Mouse (Mus musculus) small intestine, adult 2 months (tissue): ENCODE results near the gene Ankrd27. TPM values are rescaled to one million over a fixed set of nuclear protein-coding genes. Genes with fewer than 3 reads are reported as not detected.
"Not testable (repeated sequence)": the region's sequence is repeated elsewhere in the genome, so short reads cannot be mapped to it uniquely, and the experiment has no call there.

Experiments
- H3K27ac ChIP-seq: fragments of 200-500 bp; 2 replicates; pipeline ENCODE4 v1.5.1; 2012; ENCODE audit warnings: low read depth, low read length, control low read depth, inconsistent platforms; ENCODE audit not compliant: insufficient read depth
- H3K27me3 ChIP-seq: fragments of 200-500 bp; 2 replicates; pipeline ENCODE4 v1.6.1; 2012; ENCODE audit warnings: mild to moderate bottlenecking, moderate library complexity, low read length, inconsistent platforms; ENCODE audit not compliant: control insufficient read depth, insufficient read depth
- H3K36me3 ChIP-seq: fragments of 200-500 bp; 2 replicates; pipeline ENCODE4 v1.6.1; 2012; ENCODE audit warnings: mild to moderate bottlenecking, low read length, control low read depth, inconsistent platforms; ENCODE audit not compliant: control insufficient read depth, insufficient read depth
- H3K4me1 ChIP-seq: fragments of 200-500 bp; 2 replicates; pipeline ENCODE4 v1.6.1; 2012; ENCODE audit warnings: low read length, inconsistent platforms, mixed read lengths; ENCODE audit not compliant: control insufficient read depth, insufficient read depth, insufficient read length
- H3K4me3 ChIP-seq: fragments of 200-500 bp; 2 replicates; pipeline ENCODE4 v1.5.1; 2012; ENCODE audit warnings: low read depth, mild to moderate bottlenecking, control low read depth, inconsistent platforms, low read length, moderate library complexity
- CTCF ChIP-seq: fragments of 200-500 bp; IDR thresholded peaks from 2 replicates; pipeline ENCODE4 v1.5.1; 2012; ENCODE audit warnings: low read depth, mild to moderate bottlenecking, control low read depth, inconsistent platforms, low read length, moderate library complexity, mixed read lengths; ENCODE audit not compliant: insufficient replicate concordance, insufficient read length; ENCODE audit errors: extremely low read depth
- POLR2A ChIP-seq: fragments of 200-500 bp; IDR thresholded peaks from 2 replicates; pipeline ENCODE4 v1.6.1; 2012; ENCODE audit warnings: low read depth, mild to moderate bottlenecking, control low read depth, inconsistent platforms, low read length, moderate library complexity
- WGBS: fragments of 180-500 bp; shearing (Covaris S2); methylation state at CpG from one replicate; pipeline ENCODE4 v1.1.7; 2018; 5-methylcytosine and 5-hydroxymethylcytosine counted together
- polyA plus RNA-seq: library from polyadenylated mRNA; depleted of rRNA; stranded (reverse); fragments of >200 nt; gene quantifications from 2 replicates; pipeline ENCODE4 v1.2.3, GENCODE M21; 2012

Gene Ankrd27
- polyA plus RNA-seq, 1 experiment, result 13.5 TPM

DNA sequence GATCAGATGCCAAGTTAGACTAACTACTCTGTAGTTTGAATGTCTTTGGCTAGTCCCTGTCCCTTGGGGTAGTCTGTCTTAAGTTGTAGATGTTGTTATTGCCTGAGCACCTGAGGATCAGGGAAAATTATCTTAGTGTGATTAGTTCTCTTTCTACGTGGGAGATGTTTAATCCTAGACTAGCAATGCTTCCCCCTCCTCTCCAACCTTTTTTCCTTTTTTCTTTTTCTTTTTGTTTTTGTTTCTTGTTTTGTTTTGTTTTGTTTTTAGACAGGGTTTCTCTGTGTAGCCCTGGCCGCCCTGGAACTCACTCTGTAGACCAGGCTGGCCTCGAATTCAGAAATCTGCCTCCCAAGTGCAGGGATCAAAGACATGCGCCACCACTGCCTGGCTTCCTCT lies 29.8 kb upstream of the Ankrd27 start, which contains the start of gene Nudt19:
Gene Nudt19 (minus strand): TSS at position 100 of the 399 bp plus-strand sequence.
- WGBS, result 36% methylated on average over 4 of the region's 4 CpGs
- TF ChIP-seq POLR2A (no peak), CTCF (no peak)
- peaks cover 20% of the 10 kb centered on the region for H3K4me1 ChIP-seq

DNA sequence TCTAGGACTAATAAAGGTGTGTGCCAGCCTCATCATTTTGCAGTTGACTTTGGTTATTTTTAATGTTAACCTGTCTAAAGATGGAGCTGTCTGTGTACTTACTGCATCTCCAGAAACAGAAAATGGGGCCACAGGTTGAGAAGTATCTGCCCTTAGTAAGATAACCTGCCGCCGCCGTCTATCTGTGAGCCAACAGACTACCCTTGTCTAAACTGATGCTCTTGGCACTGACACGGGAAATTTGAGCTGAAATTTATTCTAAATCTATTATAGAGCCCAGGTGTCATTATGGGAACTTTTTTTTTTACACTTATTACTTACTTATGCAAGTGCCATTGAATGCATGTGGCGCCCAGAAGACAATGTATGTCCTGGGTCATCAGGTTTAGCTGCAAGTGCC lies 29.1 kb upstream of the Ankrd27 start:
- 75% methylated on average over 5 of the region's 5 CpGs for WGBS
- TF ChIP-seq CTCF (no peak), POLR2A (no peak)
- Histone ChIP-seq H3K27ac (no peak overlapping the region), H3K27me3 (no peaks in the 10 kb centered on the region), H3K4me1 (peaks cover 20% of the 10 kb centered on the region), H3K36me3 (no peaks in the 10 kb centered on the region), H3K4me3 (no peak overlapping the region)

More for the DNA sequence above, 29.8 kb upstream of the Ankrd27 start, which contains the start of gene Nudt19:
- 0 out of 2 replicates have a peak, but pooled peaks cover 2% of the 10 kb centered on the region for H3K36me3 ChIP-seq
- H3K4me3 ChIP-seq, result peak within 1 kb of the TSS; percentile 72
- H3K27ac ChIP-seq, result peak within 1 kb of the TSS; percentile 96
- H3K27me3 ChIP-seq, result no peaks in the 10 kb centered on the region

DNA sequence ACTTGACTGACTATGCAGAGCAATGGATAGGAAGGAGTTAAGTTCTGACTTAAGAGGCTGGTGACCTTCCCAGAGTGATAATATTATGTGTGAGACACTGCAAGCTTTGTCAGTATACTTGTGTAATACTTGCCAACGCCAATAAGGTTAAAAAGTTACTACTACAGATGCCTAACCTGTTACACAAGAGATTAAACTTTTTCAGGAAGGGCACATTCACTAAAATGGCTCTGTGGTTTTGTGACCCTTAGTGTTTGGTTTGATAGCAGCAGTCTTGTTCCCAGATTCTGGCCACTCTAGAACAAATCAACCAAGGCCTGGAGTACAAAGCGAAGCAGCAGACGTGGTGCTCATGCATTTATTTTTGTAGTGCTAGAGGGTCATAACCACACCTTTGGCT lies 28.5 kb upstream of the Ankrd27 start:
- WGBS, result 26% methylated on average over 3 of the region's 3 CpGs
- no peak for TF ChIP-seq CTCF
- no peak for TF ChIP-seq POLR2A
- no peaks in the 10 kb centered on the region for H3K36me3 ChIP-seq
- H3K27ac ChIP-seq, result no peak overlapping the region
- H3K27me3 ChIP-seq, result no peaks in the 10 kb centered on the region
- H3K4me1 ChIP-seq, result peaks cover 20% of the 10 kb centered on the region
- no peak overlapping the region for H3K4me3 ChIP-seq

GRCm38 (mm10) chr7:35558681-35559080 lies 27.4 kb upstream of the Ankrd27 start:
- Histone ChIP-seq H3K36me3 (no peaks in the 10 kb centered on the region), H3K4me1 (peaks cover 18% of the 10 kb centered on the region), H3K27me3 (no peaks in the 10 kb centered on the region), H3K4me3 (no peak overlapping the region), H3K27ac (no peak overlapping the region)
- TF ChIP-seq POLR2A (no peak), CTCF (no peak)
- WGBS, result 37% methylated on average over 2 of the region's 2 CpGs

GRCm38 (mm10) chr7:35559838-35560237 lies 26.2 kb upstream of the Ankrd27 start:
- TF ChIP-seq CTCF (no peak), POLR2A (no peak)
- H3K27ac ChIP-seq, result no peak overlapping the region

DNA sequence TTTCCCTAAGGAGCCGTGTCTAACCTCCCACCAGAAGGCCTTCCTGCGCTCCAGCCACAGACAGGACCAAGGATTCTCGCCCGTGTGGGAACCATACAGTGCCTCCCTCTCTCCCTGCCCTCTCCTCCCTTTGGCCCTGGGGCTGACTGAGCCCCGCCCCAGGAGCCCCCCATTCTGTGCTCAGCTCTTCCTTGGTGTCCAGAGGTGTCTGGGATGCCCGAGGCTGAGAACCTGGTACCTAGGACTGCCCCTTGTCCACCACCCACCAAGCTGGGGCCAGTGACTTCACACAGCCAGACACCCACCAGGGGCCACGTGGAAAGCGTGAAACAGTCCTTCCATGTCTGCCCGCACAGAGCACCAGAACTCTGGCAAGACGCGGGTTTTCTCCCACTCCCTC lies 23.0 kb upstream of the Ankrd27 start:
- Histone ChIP-seq H3K4me3 (no peak overlapping the region), H3K4me1 (peaks cover 6% of the 10 kb centered on the region; the same call in 1 of the 2 replicates), H3K27me3 (no peaks in the 10 kb centered on the region), H3K36me3 (no peaks in the 10 kb centered on the region), H3K27ac (no peak overlapping the region)
- WGBS, result 77% methylated on average over 11 of the region's 11 CpGs
- TF ChIP-seq POLR2A, result no peak
- no peak for TF ChIP-seq CTCF

More at GRCm38 (mm10) chr7:35559838-35560237, 26.2 kb upstream of the Ankrd27 start:
- peaks cover 13% of the 10 kb centered on the region for H3K4me1 ChIP-seq
- H3K36me3 ChIP-seq, result no peaks in the 10 kb centered on the region
- H3K4me3 ChIP-seq, result no peak overlapping the region
- H3K27me3 ChIP-seq, result no peaks in the 10 kb centered on the region
- 87% methylated on average over 3 of the region's 3 CpGs for WGBS

DNA sequence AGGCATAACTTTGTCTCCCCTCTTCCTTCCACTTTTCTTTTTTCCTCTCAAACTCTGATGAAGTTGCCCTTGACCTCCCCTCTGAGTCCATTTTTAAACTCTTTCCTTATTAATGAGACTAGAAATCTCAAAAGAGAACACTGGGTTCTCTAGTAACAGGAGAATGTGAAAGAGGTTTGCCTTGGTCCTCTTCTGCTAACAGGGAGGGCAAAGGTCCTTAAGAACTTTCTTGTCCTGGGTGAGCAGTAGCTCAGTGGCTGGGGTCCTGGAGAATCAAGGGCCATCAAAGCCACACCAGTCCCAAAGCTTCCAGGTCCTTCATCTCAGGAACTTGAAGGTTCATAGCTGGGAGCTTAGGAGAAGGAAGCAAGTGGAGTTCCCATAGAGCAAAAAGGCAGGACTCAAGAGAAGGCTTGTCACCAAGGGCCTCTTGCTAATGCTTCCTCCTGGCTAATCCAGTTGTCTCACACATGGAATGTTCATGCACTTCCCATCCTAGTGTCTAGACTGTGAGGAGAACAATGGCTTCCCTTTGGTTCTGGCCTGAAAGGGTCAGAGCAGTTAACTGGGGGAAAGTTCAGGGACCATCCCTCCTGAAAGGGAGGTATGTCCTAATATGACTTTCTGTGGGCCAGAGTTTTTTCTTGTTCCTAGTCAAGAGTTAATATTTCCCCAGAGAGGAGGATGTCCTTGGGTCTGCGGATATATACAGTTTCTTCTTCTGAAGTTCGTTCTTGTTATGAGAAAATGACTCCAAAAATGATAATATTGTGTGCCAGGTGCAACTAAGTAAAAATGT lies 21.8 kb upstream of the Ankrd27 start:
- TF ChIP-seq CTCF, result no peak
- TF ChIP-seq POLR2A, result no peak
- no peaks in the 10 kb centered on the region for H3K27me3 ChIP-seq
- H3K27ac ChIP-seq, result no peak overlapping the region
- H3K36me3 ChIP-seq, result no peaks in the 10 kb centered on the region
- H3K4me1 ChIP-seq, result no peaks in the 10 kb centered on the region
- 77% methylated on average over 2 of the region's 2 CpGs for WGBS
- H3K4me3 ChIP-seq, result no peak overlapping the region

GRCm38 (mm10) chr7:35564872-35565271 lies 21.2 kb upstream of the Ankrd27 start:
- H3K36me3 ChIP-seq, H3K27me3 ChIP-seq, H3K4me1 ChIP-seq, H3K27ac ChIP-seq, H3K4me3 ChIP-seq: not testable (repeated sequence)
- WGBS, result 79% methylated on average over 10 of the region's 10 CpGs

DNA sequence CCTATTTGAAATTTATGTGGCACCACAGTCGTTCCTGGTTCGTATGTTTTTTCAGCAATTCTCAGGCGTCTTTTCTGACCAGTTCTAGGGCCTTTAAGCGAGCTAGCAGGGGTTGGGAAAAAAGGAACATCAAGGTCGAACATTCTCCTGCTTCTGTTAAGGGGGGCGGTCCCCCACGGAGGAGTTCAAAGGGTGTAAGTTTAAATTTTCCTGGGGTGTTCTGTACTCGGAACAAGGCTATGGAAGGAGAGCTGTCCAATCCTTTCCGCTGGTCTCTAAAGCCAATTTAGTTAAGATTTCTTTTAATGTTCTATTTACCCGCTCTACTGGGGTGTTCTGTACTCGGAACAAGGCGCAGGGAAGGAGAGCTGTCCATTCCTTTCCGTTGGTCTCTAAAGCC lies 20.1 kb upstream of the Ankrd27 start:
- H3K36me3 ChIP-seq, H3K27me3 ChIP-seq, H3K27ac ChIP-seq, H3K4me1 ChIP-seq, H3K4me3 ChIP-seq: not testable (repeated sequence)
- WGBS, result 86% methylated on average over 13 of the region's 13 CpGs

DNA sequence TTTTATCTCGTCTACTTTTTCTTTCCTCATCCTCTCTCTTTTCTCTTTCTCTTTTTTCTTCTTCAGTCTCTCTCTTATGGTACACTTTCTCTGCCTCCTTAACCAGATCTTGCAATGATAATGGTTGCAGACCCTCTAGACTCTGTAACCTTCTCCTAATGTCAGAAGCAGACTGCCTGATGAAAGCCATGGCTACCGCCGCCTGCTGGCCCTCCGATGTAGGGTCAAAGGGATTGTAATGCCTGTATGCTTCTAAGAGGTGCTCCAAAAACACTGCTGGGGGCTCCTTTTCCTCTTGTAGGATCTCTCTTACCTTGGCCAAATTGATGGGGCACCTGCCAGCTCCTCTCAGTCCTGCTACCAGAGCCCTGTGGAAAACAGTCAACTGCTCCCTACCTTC lies 16.3 kb upstream of the Ankrd27 start:
- H3K4me1 ChIP-seq, H3K27ac ChIP-seq, H3K27me3 ChIP-seq, H3K4me3 ChIP-seq, H3K36me3 ChIP-seq: not testable (repeated sequence)
- WGBS, result 62% methylated on average over 4 of the region's 4 CpGs
